Mouse (Mus musculus) ES-Bruce4 (cell line): ENCODE measurements around the gene Spp1.

Experiments used
- CTCF ChIP-seq: IDR thresholded peaks from one replicate; pipeline ENCODE4 v1.8.1; 2011; ENCODE audit warnings: low read depth, low read length
- EP300 ChIP-seq: IDR thresholded peaks from 2 replicates; pipeline ENCODE4 v1.6.1; 2011; ENCODE audit warnings: low read depth, low read length; ENCODE audit not compliant: insufficient read depth

GRCm38 (mm10) chr5:104460856-104461255, 25.9 kb downstream of the Spp1 start:
- TF ChIP-seq CTCF (no peak), EP300 (no peak)
